ENCODE assay signal across 9 mouse cellular contexts in the genomic region with DNA sequence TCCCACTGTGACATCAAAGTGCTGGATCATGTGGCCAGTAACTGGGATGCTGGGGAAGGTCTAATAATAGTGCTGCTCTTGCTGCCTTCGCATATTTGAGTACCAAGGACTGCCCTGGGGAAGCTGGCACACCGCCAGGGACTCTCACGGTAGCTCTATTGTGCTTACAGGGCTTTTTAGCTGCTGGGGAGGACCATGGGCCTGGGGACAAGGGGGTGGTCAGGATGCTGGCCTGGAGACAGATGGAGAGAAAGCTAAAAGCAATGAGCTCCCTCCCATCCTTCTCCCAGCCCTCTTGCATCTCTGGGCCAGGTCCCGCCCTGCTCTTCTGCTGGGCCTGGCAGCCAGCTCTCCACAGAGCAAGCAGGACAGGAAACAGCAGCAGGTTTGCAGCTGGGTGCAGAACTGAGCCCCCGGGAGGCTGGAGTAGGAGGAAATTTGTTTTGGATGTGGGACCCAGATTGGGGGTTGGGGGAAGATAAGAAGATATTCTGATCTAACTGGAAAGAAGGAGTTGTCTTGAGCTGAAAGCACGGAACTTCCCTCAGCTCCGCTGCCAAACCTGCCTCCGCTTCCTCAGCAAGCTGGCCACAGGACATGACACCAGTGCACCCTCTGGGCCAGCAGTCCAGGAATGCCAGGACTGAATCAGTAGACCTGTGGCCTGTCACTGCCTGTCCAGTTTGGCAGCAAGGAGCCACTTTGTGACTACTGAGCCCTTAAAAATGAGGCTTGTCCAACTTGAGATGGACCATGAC.
DNase-seq lines count a peak whose midpoint lies in the region; ATAC-seq and TF ChIP-seq lines count a peak whose summit lies in the region.
"Had no signal": no experiment of that assay in that cellular context is flagged by ENCODE, and none has a peak within 500 bp of the region (broad histone marks: within the 10 kb centered on the region; RNA-seq: fewer than 3 reads in every experiment).

No protein-coding gene starts in this region.

- peak; percentile 92 for ATAC-seq in forebrain, embryonic 14.5 days
- peak; percentile 88 for ATAC-seq in heart, embryonic 16.5 days (replicated peaks; ENCODE audit: extremely low read depth, insufficient read depth, low FRiP score)
- peak; percentile 84 for ATAC-seq in midbrain, embryonic 12.5 days (ENCODE audit: low FRiP score, low read depth)
- ATAC-seq in stomach, embryonic 14.5 days (ENCODE audit: insufficient number of reproducible peaks, insufficient read depth, low FRiP score, low read depth): peak; percentile 70; the same call in 1 of the 2 replicates
- no peak for ATAC-seq in CD4-positive, CD25-positive, alpha-beta regulatory T cell, adult 4 months

- peak overlapping the region; percentile 78 for H3K27ac ChIP-seq in forebrain, embryonic 14.5 days (ENCODE audit: low read depth, low read length)
- H3K27ac ChIP-seq in heart, embryonic 16.5 days (ENCODE audit: low read length): peak overlapping the region; percentile 65
- peak overlapping the region; percentile 74 for H3K27ac ChIP-seq in midbrain, embryonic 12.5 days (replicated peaks)
- H3K27ac ChIP-seq in stomach, embryonic 14.5 days (ENCODE audit: low read length): no peak overlapping the region
- H3K27ac ChIP-seq: liver, embryonic 14.5 days had no signal

- no peak for TF ChIP-seq CTCF in brain, embryonic 14.5 days (IDR thresholded peaks at IDR 0.05; ENCODE audit: borderline replicate concordance, extremely low read depth, insufficient read depth, insufficient read length)

- no peak for TF ChIP-seq POLR2A in brain, embryonic 14.5 days (IDR thresholded peaks at IDR 0.05; ENCODE audit: borderline replicate concordance, extremely low read depth, insufficient read depth, insufficient read length, poor library complexity, severe bottlenecking)

- 41% methylated on average over 8 of the region's 8 CpGs for WGBS in forebrain, embryonic 14.5 days
- WGBS in heart, embryonic 16.5 days: 20% methylated on average over 8 of the region's 8 CpGs
- 44% methylated on average over 8 of the region's 8 CpGs for WGBS in midbrain, embryonic 12.5 days
- WGBS in stomach, embryonic 14.5 days: 48% methylated on average over 8 of the region's 8 CpGs

- H3K9ac ChIP-seq in forebrain, embryonic 14.5 days (ENCODE audit: low read length): 0 out of 2 replicates have a peak overlapping the region, but pooled peaks have one; percentile 13
- 0 out of 2 replicates have a peak overlapping the region, but pooled peaks have one; percentile 34 for H3K9ac ChIP-seq in heart, embryonic 16.5 days (ENCODE audit: low read length)
- H3K9ac ChIP-seq in midbrain, embryonic 12.5 days (replicated peaks): no peak overlapping the region; the same call in 1 of the 2 replicates
- H3K9ac ChIP-seq in stomach, embryonic 14.5 days (replicated peaks; ENCODE audit: low read depth, low read length): no peak overlapping the region
- H3K9ac ChIP-seq: liver, embryonic 14.5 days had no signal

- no peaks in the 10 kb centered on the region for H3K27me3 ChIP-seq in forebrain, embryonic 14.5 days (replicated peaks; ENCODE audit: control insufficient read depth, insufficient read depth, low read length)
- H3K27me3 ChIP-seq in heart, embryonic 16.5 days (ENCODE audit: control insufficient read depth, insufficient read depth, low read length): peaks cover 6% of the 10 kb centered on the region
- peaks cover 27% of the 10 kb centered on the region for H3K27me3 ChIP-seq in midbrain, embryonic 12.5 days
- no peaks in the 10 kb centered on the region for H3K27me3 ChIP-seq in stomach, embryonic 14.5 days (ENCODE audit: control insufficient read depth, insufficient read depth, low read length)

- H3K4me1 ChIP-seq in forebrain, embryonic 14.5 days (ENCODE audit: control insufficient read depth, insufficient read depth, low read length): peaks cover 10% of the 10 kb centered on the region
- peaks cover 14% of the 10 kb centered on the region for H3K4me1 ChIP-seq in heart, embryonic 16.5 days (ENCODE audit: control insufficient read depth, insufficient read depth, low read length)
- peaks cover 10% of the 10 kb centered on the region for H3K4me1 ChIP-seq in midbrain, embryonic 12.5 days
- peaks cover 7% of the 10 kb centered on the region; the same call in 1 of the 2 replicates for H3K4me1 ChIP-seq in stomach, embryonic 14.5 days (ENCODE audit: control insufficient read depth, insufficient read depth, low read length)

- H3K9me3 ChIP-seq in forebrain, embryonic 14.5 days (replicated peaks; ENCODE audit: control insufficient read depth, low read length): no peaks in the 10 kb centered on the region
- no peaks in the 10 kb centered on the region for H3K9me3 ChIP-seq in heart, embryonic 16.5 days (replicated peaks; ENCODE audit: control insufficient read depth, low read length)
- H3K9me3 ChIP-seq in midbrain, embryonic 12.5 days: no peaks in the 10 kb centered on the region
- no peaks in the 10 kb centered on the region for H3K9me3 ChIP-seq in stomach, embryonic 14.5 days (ENCODE audit: control insufficient read depth, low read depth, low read length)

- no peaks in the 10 kb centered on the region for H3K36me3 ChIP-seq in forebrain, embryonic 14.5 days (ENCODE audit: control insufficient read depth, insufficient read depth, low read length)
- H3K36me3 ChIP-seq in heart, embryonic 16.5 days (ENCODE audit: control insufficient read depth, insufficient read depth): no peaks in the 10 kb centered on the region
- H3K36me3 ChIP-seq in midbrain, embryonic 12.5 days: no peaks in the 10 kb centered on the region
- no peaks in the 10 kb centered on the region for H3K36me3 ChIP-seq in stomach, embryonic 14.5 days (ENCODE audit: control insufficient read depth, insufficient read depth, low read length)

- H3K4me2 ChIP-seq in forebrain, embryonic 14.5 days (ENCODE audit: low read length): peak overlapping the region; percentile 14; the same call in 1 of the 2 replicates
- H3K4me2 ChIP-seq in heart, embryonic 16.5 days (ENCODE audit: low read depth, low read length): 0 out of 2 replicates have a peak overlapping the region, but pooled peaks have one; percentile 6
- H3K4me2 ChIP-seq in midbrain, embryonic 12.5 days (replicated peaks): no peak overlapping the region
- H3K4me2 ChIP-seq in stomach, embryonic 14.5 days (replicated peaks; ENCODE audit: low read depth, low read length): no peak overlapping the region

- DNase-seq in Muller cell, postnatal 12 days (ENCODE audit: inconsistent ontology term): peak; percentile 89
- DNase-seq in brain, embryonic 14.5 days (ENCODE audit: low read depth): peak; percentile 95
- DNase-seq in forebrain, embryonic 14.5 days (ENCODE audit: low spot score): peak; percentile 88
- DNase-seq in layer of hippocampus, postnatal 25 days (ENCODE audit: extremely low spot score in 1 of 2, low spot score in 1 of 2): peak; percentile 15 to 42

- no peak overlapping the region for H3K4me3 ChIP-seq in forebrain, embryonic 14.5 days (ENCODE audit: low read depth, low read length)
- H3K4me3 ChIP-seq in heart, embryonic 16.5 days (ENCODE audit: low read length): no peak overlapping the region
- H3K4me3 ChIP-seq in midbrain, embryonic 12.5 days: no peak overlapping the region
- H3K4me3 ChIP-seq in stomach, embryonic 14.5 days (ENCODE audit: low read depth, low read length): no peak overlapping the region

Comparison
In these comparisons a context has a peak if more than half of its experiments do, and no peak if none do; other contexts are left out.
1. DNase-seq: peak in every context shown above with its lines; median percentile 95 in brain, embryonic 14.5 days; 89 in Muller cell, postnatal 12 days; 88 in forebrain, embryonic 14.5 days; 28 in layer of hippocampus, postnatal 25 days.
2. H3K4me2 ChIP-seq: peak in forebrain, embryonic 14.5 days (single experiment) and heart, embryonic 16.5 days (single experiment); none in midbrain, embryonic 12.5 days (single experiment) and stomach, embryonic 14.5 days (single experiment).
3. H3K9ac ChIP-seq: peak in forebrain, embryonic 14.5 days (single experiment) and heart, embryonic 16.5 days (single experiment); none in midbrain, embryonic 12.5 days (single experiment) and stomach, embryonic 14.5 days (single experiment).